Mouse (Mus musculus) urinary bladder, postnatal 10 days (tissue): Measurements from ENCODE around the gene Gm2956.
"Not testable (repeated sequence)": the region's sequence is repeated elsewhere in the genome, so short reads cannot be mapped to it uniquely, and the experiment has no call there.

Source experiments
- DNase-seq: peaks from one replicate; pipeline ENCODE4 v3.0.0; 2022; ENCODE audit warnings: low spot score

The Gm2956 gene

GRCm38 (mm10) chr14:3332087-3332677 lies at the start of gene Gm2956:
TSS of gene Gm2956 (plus strand) at chr14:3332627.
- DNase-seq, result not testable (repeated sequence)

GRCm38 (mm10) chr14:3333406-3333805 lies 979 bp downstream of the Gm2956 start:
- not testable (repeated sequence) for DNase-seq

- not testable (repeated sequence) for DNase-seq
Observed at GRCm38 (mm10) chr14:3394793-3395192, 62.4 kb downstream of the Gm2956 start, which contains the start of gene Gm10413. TSS of gene Gm10413 (plus strand) at chr14:3395093.
